ENCODE assay signal across 24 mouse cellular contexts in genomic region chr13:108937272-108937671, GRCm38 (mm10).
A peak's percentile ranks its signal among the peaks of the same experiment; 100 is the strongest.
DNase-seq lines count a peak whose midpoint lies in the region; ATAC-seq lines count a peak whose summit lies in the region.
"Had no signal": no experiment of that assay in that cellular context is flagged by ENCODE, and none has a peak within 500 bp of the region (broad histone marks: within the 10 kb centered on the region; RNA-seq: fewer than 3 reads in every experiment).

No protein-coding gene starts in this region.

- no peak for ATAC-seq in megakaryocyte, adult 5-6 weeks (ENCODE audit: poor library complexity, severe bottlenecking)
- ATAC-seq in common myeloid progenitor, adult 5-6 weeks (replicated peaks; ENCODE audit: low read depth, poor library complexity, severe bottlenecking) = peak; percentile 99
- peak; percentile 89 to 91 for ATAC-seq in hematopoietic stem cell, adult 5-6 weeks (replicated peaks in 1 of 2; ENCODE audit: insufficient read depth in 1 of 2, low FRiP score in 2 of 2, low TSS enrichment in 1 of 2, low read depth in 1 of 2, poor library complexity in 2 of 2, severe bottlenecking in 2 of 2)
- ATAC-seq in megakaryocyte-erythroid progenitor cell, adult 5-6 weeks (replicated peaks; ENCODE audit: low FRiP score, low TSS enrichment, poor library complexity, severe bottlenecking) = 0 out of 2 replicates have a peak, but pooled peaks have one; percentile 10
- ATAC-seq: forebrain, embryonic 14.5 days; forebrain, embryonic 16.5 days had no signal

- intact Hi-C loops in gastrocnemius, postnatal 36 days (cut with DNase I) = no loop called here

- peaks cover 1% of the 10 kb centered on the region for H3K27me3 ChIP-seq in megakaryocyte, embryonic 14.5 days (replicated peaks)
- H3K27me3 ChIP-seq: embryonic facial prominence, embryonic 13.5 days; embryonic facial prominence, embryonic 15.5 days; forebrain, embryonic 12.5 days had no signal

- peak overlapping the region; percentile 40 for H3K4me3 ChIP-seq in megakaryocyte, embryonic 14.5 days (replicated peaks)
- H3K4me3 ChIP-seq: embryonic facial prominence, embryonic 13.5 days; embryonic facial prominence, embryonic 15.5 days; erythroblast, embryonic 14.5 days; forebrain, embryonic 10.5 days; forebrain, embryonic 12.5 days had no signal

- no peak for DNase-seq in gastrocnemius, postnatal 36 days
- no peak for DNase-seq in natural killer cell, adult 2 months (ENCODE audit: low spot score in 2 of 2)
- no peak for DNase-seq in kidney, postnatal 25 days
- DNase-seq: adrenal gland, adult 2 months; adrenal gland, postnatal 10 days; adrenal gland, postnatal 25 days; cerebellum, adult 11-12 months; cerebellum, adult 2 months; cerebellum, adult 9-10 months; cerebellum, postnatal 10 days; cerebellum, postnatal 25 days; embryo, embryonic 11 days had no signal

- H3K4me1 ChIP-seq in megakaryocyte, embryonic 14.5 days = peaks cover 52% of the 10 kb centered on the region
- H3K4me1 ChIP-seq: embryonic facial prominence, embryonic 13.5 days; embryonic facial prominence, embryonic 15.5 days; forebrain, embryonic 10.5 days; forebrain, embryonic 12.5 days had no signal

- peaks cover 23% of the 10 kb centered on the region for H3K36me3 ChIP-seq in megakaryocyte, embryonic 14.5 days (replicated peaks; ENCODE audit: low read length)
- H3K36me3 ChIP-seq: embryonic facial prominence, embryonic 13.5 days; embryonic facial prominence, embryonic 15.5 days; forebrain, embryonic 10.5 days; forebrain, embryonic 12.5 days had no signal

- peaks cover 26% of the 10 kb centered on the region for H3K9me3 ChIP-seq in megakaryocyte, embryonic 14.5 days
- H3K9me3 ChIP-seq: embryonic facial prominence, embryonic 13.5 days; forebrain, embryonic 12.5 days had no signal
